Mouse (Mus musculus) neural tube, embryonic 14.5 days (tissue): ENCODE data around the gene Vmn1r163. TPM values are rescaled to one million over a fixed set of nuclear protein-coding genes. Genes with fewer than 3 reads are reported as not detected.
"Not testable (repeated sequence)": the region's sequence is repeated elsewhere in the genome, so short reads cannot be mapped to it uniquely, and the experiment has no call there.

ENCODE experiments used
- ATAC-seq: fragments of 200-750 bp; cut with Nextera tagmentation; 2 replicates; pipeline ENCODE4 v1.8.0; 2017; ENCODE audit warnings: low read depth, mild to moderate bottlenecking, moderate TSS enrichment, moderate library complexity
- H3K27ac ChIP-seq: fragments of 300-500 bp; sonication (generic); 2 replicates; pipeline ENCODE4 v1.5.1; 2014; ENCODE audit warnings: low read depth, mild to moderate bottlenecking, control low read depth, low read length, moderate library complexity, mixed read lengths
- H3K27me3 ChIP-seq: fragments of 300-500 bp; sonication (generic); 2 replicates; pipeline ENCODE4 v1.6.1; 2014; ENCODE audit warnings: low read length; ENCODE audit not compliant: control insufficient read depth, insufficient read depth
- H3K36me3 ChIP-seq: fragments of 300-500 bp; sonication (generic); 2 replicates; pipeline ENCODE4 v1.6.1; 2014; ENCODE audit warnings: low read length, mixed read lengths; ENCODE audit not compliant: control insufficient read depth, insufficient read depth
- H3K4me1 ChIP-seq: fragments of 300-500 bp; sonication (generic); 2 replicates; pipeline ENCODE4 v1.6.1; 2014; ENCODE audit warnings: low read length; ENCODE audit not compliant: control insufficient read depth, insufficient read depth
- H3K4me2 ChIP-seq: fragments of 300-500 bp; sonication (generic); 2 replicates; pipeline ENCODE4 v1.6.1; 2014; ENCODE audit warnings: mild to moderate bottlenecking, low read depth, low read length, control low read depth
- H3K4me3 ChIP-seq: fragments of 300-500 bp; sonication (generic); 2 replicates; pipeline ENCODE4 v1.5.1; 2014; ENCODE audit warnings: low read depth, low read length, control low read depth, mixed read lengths
- H3K9ac ChIP-seq: fragments of 300-500 bp; sonication (generic); replicated peaks from 2 replicates; pipeline ENCODE4 v1.6.1; 2014; ENCODE audit warnings: low read depth, mild to moderate bottlenecking, control low read depth, low read length, mixed read lengths
- H3K9me3 ChIP-seq: fragments of 300-500 bp; sonication (generic); 2 replicates; pipeline ENCODE4 v1.6.1; 2016; ENCODE audit warnings: low read length; ENCODE audit not compliant: control insufficient read depth
- WGBS: fragments of 180-500 bp; shearing (Covaris S2); extraction: QIAGEN DNeasy Blood & Tissue Kit; methylation state at CpG from one replicate; pipeline ENCODE4 v1.1.7; 2014; 5-methylcytosine and 5-hydroxymethylcytosine counted together
- polyA plus RNA-seq: library from polyadenylated mRNA; unstranded; fragments of >200 nt; fragmentation: Nextera tagmentation; extraction: Ambion mirVana; gene quantifications from 2 replicates; pipeline ENCODE4 v1.2.1, GENCODE M21; 2014

Gene Vmn1r163
- not detected in 2 replicates for polyA plus RNA-seq

DNA sequence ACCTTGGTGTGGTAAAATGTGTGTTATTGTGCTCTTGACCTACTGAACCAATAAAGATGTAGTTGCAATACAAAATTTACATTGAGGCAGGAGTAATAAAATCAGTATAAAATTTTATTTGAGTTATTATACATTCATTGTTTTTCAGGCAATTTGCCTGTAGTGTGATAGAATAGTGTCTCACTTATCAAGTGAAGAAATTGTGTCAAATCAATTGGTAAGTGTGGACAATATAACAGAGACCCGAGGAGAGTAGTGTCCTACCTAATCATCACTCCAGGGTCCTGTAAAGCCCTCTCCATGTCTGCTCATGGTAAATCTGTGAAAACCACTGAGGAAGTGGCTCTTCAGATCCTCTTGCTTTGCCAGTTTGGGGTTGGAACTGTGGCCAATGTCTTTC is at the start of gene Vmn1r163:
Gene Vmn1r163, plus strand, starts transcription at position 301 of the 400 bp plus-strand sequence.
- ATAC-seq, H3K27me3 ChIP-seq, H3K9ac ChIP-seq, H3K27ac ChIP-seq, H3K4me3 ChIP-seq, H3K4me1 ChIP-seq, H3K36me3 ChIP-seq, H3K9me3 ChIP-seq, H3K4me2 ChIP-seq: not testable (repeated sequence)
- WGBS = no CpG with 5 or more reads among the region's 1 CpGs

DNA sequence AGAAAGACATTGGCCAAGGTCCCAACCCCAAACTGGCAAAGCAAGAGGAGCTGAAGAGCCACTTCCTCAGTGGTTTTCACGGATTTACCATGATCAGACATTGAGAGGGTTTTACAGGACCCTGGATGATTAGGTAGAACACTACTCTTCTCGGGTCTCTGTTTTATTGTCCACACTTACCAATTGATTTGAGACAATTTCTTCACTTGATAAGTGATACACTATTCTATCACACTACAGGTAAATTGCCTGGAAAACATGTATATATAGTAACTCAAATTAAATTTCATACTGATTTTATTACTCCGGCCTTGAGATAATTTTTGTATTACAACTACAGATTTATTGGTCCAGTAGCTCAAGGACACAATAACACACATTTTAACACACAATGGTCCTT is 35.5 kb upstream of the Vmn1r163 start, which contains the start of gene Gm4216:
Gene Gm4216, minus strand, starts transcription at position 101 of the 400 bp plus-strand sequence.
- H3K36me3 ChIP-seq = not testable (repeated sequence)

DNA sequence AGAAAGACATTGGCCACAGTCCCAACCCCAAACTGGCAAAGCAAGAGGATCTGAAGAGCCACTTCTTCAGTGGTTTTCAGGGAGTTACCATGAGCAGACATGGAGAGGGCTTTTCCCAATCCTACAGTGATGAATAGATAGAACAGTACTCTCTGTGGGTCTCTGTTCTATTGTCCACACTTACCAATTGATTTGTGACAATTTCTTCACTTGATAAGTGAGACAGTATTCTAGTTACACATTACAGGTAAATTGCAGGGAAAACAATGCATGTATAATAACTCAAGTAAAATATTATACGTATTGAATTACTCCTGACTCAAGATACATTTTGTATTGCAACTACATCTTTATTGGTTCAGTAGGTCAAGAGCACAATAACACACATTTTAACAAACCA is 12.0 kb downstream of the Vmn1r163 start, which contains the start of gene Gm8720:
Gene Gm8720, minus strand, starts transcription at position 101 of the 400 bp plus-strand sequence.
- H3K4me2 ChIP-seq, H3K4me3 ChIP-seq, H3K4me1 ChIP-seq, H3K9ac ChIP-seq, ATAC-seq, H3K36me3 ChIP-seq, H3K27ac ChIP-seq, H3K27me3 ChIP-seq, H3K9me3 ChIP-seq: not testable (repeated sequence)
- WGBS = no CpG with 5 or more reads among the region's 1 CpGs

More for the DNA sequence above, 35.5 kb upstream of the Vmn1r163 start, which contains the start of gene Gm4216:
- no CpG with 5 or more reads among the region's 3 CpGs for WGBS
- H3K9me3 ChIP-seq, H3K4me3 ChIP-seq, H3K4me2 ChIP-seq, H3K27me3 ChIP-seq, H3K4me1 ChIP-seq, H3K9ac ChIP-seq, ATAC-seq, H3K27ac ChIP-seq: not testable (repeated sequence)

Other genes with a start within 250 kb of the Vmn1r163 start
- gene Vmn1r159, start 211.9 kb upstream of the Vmn1r163 start, polyA plus RNA-seq = not detected in 2 replicates
- gene Vmn1r160, start 184.3 kb upstream of the Vmn1r163 start, polyA plus RNA-seq = not detected in 2 replicates
- gene Gm4214, start 70.9 kb upstream of the Vmn1r163 start, polyA plus RNA-seq = not detected in 2 replicates
- gene Gm4216, start 35.6 kb upstream of the Vmn1r163 start, polyA plus RNA-seq = not detected in 2 replicates
- not detected in 2 replicates for gene Gm8720, start 11.9 kb downstream of the Vmn1r163 start, polyA plus RNA-seq
- gene Gm10662, start 88.9 kb downstream of the Vmn1r163 start, polyA plus RNA-seq = not detected in 2 replicates
- gene Vmn1r165, start 161.8 kb downstream of the Vmn1r163 start, polyA plus RNA-seq = not detected in 2 replicates
- not detected in 2 replicates for gene Vmn1r166, start 196.1 kb downstream of the Vmn1r163 start, polyA plus RNA-seq
- not detected in 2 replicates for gene Gm6902, start 223.4 kb downstream of the Vmn1r163 start, polyA plus RNA-seq
- gene Nlrp4e, start 245.7 kb downstream of the Vmn1r163 start, polyA plus RNA-seq = not detected in 2 replicates